Mouse (Mus musculus) lung, postnatal 0 days (tissue): Measurements from ENCODE around the gene Sirt7.

ENCODE experiments used
- CTCF ChIP-seq: IDR thresholded peaks from 2 replicates; pipeline ENCODE4 v1.5.1; 2016; ENCODE audit warnings: antibody characterized with exemption, mild to moderate bottlenecking
- EP300 ChIP-seq: IDR thresholded peaks from 2 replicates; pipeline ENCODE4 v1.6.1; 2016; ENCODE audit warnings: antibody characterized with exemption, mild to moderate bottlenecking, control low read depth

DNA sequence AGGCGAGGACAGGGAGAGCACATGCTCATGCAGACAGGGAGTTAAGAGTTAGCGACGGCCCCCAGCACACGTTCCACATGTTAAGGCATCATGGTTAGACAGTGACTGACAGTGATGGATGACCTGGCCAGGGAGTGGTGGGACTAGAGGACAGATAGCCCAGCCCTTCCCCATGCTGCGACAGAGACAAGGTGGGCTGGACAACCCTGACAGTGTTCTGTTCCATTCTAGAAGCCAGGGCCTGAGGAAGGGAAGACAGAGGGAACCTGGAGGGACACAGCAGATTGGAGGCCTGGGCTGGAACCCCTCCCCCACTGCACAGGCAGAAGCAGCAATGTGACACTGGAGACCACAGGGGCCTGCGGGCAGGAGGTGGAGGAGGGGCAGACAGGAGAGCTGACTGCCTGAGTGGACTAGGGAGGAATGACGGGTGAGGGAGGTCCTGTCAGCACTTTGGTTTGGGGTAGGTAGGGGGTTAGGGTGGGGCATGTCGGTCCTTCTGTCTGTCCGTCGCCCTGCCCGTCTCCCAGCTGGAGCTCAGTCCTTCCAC lies 46.3 kb downstream of the Sirt7 start:
- TF ChIP-seq CTCF (no peak), EP300 (no peak)
